Mouse (Mus musculus) T-helper 17 cell (primary cell): ENCODE results near the gene Arid3b.

Experiments
- in situ Hi-C, 2 experiments: fragments of 300-600 bp; cut with MboI, MseI; formaldehyde crosslinking; loops; 1 replicate in 1 of 2; 2 replicates in 1 of 2; pipeline ENCODE4 v1.15.1; 2025; ENCODE audit warnings: high pct_unique_total_duplicates in 2 of 2

The Arid3b gene

DNA sequence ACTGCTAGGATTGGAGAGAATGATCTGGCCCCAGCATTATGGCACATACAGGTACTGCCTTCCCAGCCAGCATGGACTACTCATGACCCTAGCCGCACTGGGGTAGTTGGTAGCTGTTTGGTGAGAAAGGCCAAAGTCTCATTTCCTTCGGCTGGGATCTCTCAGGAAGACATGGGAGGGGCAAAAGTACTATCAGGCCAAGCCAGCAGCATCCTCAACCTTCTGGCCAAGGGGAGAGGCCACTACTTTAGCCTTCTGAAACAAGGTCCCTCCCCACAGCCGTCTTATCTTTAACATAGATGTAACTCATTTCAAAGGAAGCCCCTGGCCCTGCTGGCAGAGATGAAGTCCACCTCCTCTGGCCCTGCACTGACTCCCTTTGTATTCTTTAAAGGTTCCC lies 79.0 kb downstream of the Arid3b start:
- in situ Hi-C loops = no loop called here

GRCm38 (mm10) chr9:57750901-57751300 lies 85.7 kb downstream of the Arid3b start:
- in situ Hi-C loops = loop anchor here in 1 of 2 experiments (5.0 kb wide), 1 partner anchor 89 kb away; no protein-coding TSS in a partner anchor

GRCm38 (mm10) chr9:57748831-57749230 lies 87.8 kb downstream of the Arid3b start:
- in situ Hi-C loops = no loop called here

GRCm38 (mm10) chr9:57748137-57748536 lies 88.5 kb downstream of the Arid3b start:
- in situ Hi-C loops = no loop called here

DNA sequence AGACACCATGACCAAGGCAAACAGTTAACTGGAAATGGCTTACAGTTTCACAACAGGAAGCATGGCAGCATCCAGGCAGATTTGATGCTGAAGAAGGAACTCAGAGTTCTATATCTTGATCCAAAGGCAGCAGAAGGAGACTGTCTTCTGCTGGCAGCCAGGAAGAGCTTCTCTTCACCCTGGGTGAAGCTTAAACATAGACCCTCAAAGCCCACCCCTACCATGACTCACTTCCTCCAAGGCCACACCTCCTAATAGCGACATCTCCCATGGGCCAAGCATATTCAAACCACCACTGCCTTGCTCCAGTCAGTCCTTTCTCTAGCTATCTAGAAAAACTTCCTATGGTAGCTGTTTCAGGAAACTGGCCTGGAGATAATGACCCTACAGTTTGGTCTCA lies 89.5 kb downstream of the Arid3b start:
- in situ Hi-C loops = no loop called here

DNA sequence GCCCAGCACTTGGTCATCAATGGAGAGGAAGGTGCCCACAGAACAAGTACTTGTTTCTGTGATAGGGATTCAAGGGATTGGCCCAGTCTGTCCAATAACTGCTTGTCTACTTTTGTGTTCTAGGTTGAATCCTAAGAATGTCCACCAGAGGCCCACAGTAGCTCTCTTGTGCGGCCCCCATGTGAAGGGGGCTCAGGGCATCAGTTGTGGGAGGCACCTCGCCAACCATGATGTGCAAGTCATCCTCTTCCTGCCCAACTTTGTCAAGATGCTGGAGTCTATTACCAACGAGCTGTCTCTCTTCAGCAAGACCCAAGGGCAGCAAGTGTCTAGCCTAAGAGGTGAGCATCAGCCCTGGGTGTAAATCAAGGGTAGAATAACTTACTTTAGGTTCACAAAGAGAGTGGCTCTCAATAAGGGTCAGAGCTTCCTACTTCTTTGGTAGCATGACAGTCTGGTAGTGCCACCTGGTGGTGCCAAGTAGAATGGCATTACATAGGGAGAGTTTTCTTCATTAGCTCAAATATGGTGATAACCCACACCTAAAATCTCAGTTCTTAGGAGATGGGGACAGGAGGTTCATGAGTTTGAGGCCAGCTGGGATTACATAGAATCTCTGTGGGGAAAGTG lies 92.0 kb downstream of the Arid3b start:
- in situ Hi-C loops = no loop called here
